Mouse (Mus musculus) hindbrain, embryonic 12.5 days (tissue): ENCODE data around the gene Dnttip1. TPM values are rescaled to one million over a fixed set of nuclear protein-coding genes. Genes with fewer than 3 reads are reported as not detected.

ENCODE experiments used
- ATAC-seq: fragments of 200-750 bp; cut with Nextera tagmentation; 2 replicates; pipeline ENCODE4 v1.8.0; 2017; ENCODE audit warnings: moderate TSS enrichment; ENCODE audit not compliant: low FRiP score
- H3K27ac ChIP-seq: fragments of 300-500 bp; sonication (generic); 2 replicates; pipeline ENCODE4 v1.5.1; 2016; ENCODE audit warnings: mild to moderate bottlenecking
- H3K27me3 ChIP-seq: fragments of 300-500 bp; sonication (generic); 2 replicates; pipeline ENCODE4 v1.6.1; 2016; ENCODE audit warnings: mild to moderate bottlenecking
- H3K36me3 ChIP-seq: fragments of 300-500 bp; sonication (generic); 2 replicates; pipeline ENCODE4 v1.6.1; 2016; ENCODE audit warnings: mild to moderate bottlenecking
- H3K4me1 ChIP-seq: fragments of 300-500 bp; sonication (generic); 2 replicates; pipeline ENCODE4 v1.6.1; 2016
- H3K4me2 ChIP-seq: fragments of 300-500 bp; sonication (generic); replicated peaks from 2 replicates; pipeline ENCODE4 v1.6.1; 2016; ENCODE audit warnings: mild to moderate bottlenecking
- H3K4me3 ChIP-seq: fragments of 300-500 bp; sonication (generic); 2 replicates; pipeline ENCODE4 v1.5.1; 2016; ENCODE audit warnings: mild to moderate bottlenecking
- H3K9ac ChIP-seq: fragments of 300-500 bp; sonication (generic); 2 replicates; pipeline ENCODE4 v1.6.1; 2016; ENCODE audit warnings: mild to moderate bottlenecking, moderate library complexity
- H3K9me3 ChIP-seq: fragments of 300-500 bp; sonication (generic); replicated peaks from 2 replicates; pipeline ENCODE4 v1.6.1; 2016; ENCODE audit warnings: mild to moderate bottlenecking
- WGBS: fragments of 180-500 bp; shearing (Covaris S2); methylation state at CpG from one replicate; pipeline ENCODE4 v1.1.7; 2016; 5-methylcytosine and 5-hydroxymethylcytosine counted together
- polyA plus RNA-seq: library from polyadenylated mRNA; unstranded; fragments of >200 nt; fragmentation: Nextera tagmentation; extraction: Ambion mirVana; gene quantifications from 2 replicates; pipeline ENCODE4 v1.2.1, GENCODE M21; 2016

Dnttip1 gene
- polyA plus RNA-seq, 1 experiment from 2014 or later = 89.7 TPM

DNA sequence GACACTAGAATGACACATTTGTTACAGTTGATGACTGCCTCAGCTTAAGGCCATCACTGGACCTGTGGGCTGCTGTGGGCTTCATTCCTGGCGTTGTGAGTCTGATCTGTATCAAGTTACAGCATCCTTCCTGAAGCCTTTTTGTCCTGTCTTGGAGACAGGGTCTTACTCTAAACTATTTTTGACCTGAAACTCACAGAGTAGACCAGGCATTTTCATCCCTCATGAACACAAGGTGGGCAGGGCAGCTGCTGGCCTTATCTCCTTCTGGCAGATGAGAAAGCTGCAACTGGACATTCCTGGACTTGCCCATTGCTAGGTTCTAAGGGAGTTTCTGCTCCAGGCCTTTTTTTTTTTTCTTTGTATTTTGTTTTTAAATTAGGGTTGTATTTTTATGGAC, 12.9 kb downstream of the Dnttip1 start:
- Histone ChIP-seq H3K9me3 (no peaks in the 10 kb centered on the region), H3K27me3 (no peaks in the 10 kb centered on the region), H3K9ac (no peak overlapping the region), H3K4me3 (no peak overlapping the region), H3K27ac (no peak overlapping the region), H3K36me3 (peaks cover 100% of the 10 kb centered on the region), H3K4me1 (no peaks in the 10 kb centered on the region), H3K4me2 (no peak overlapping the region)
- ATAC-seq = no peak
- 71% methylated on average over 1 of the region's 1 CpGs for WGBS

DNA sequence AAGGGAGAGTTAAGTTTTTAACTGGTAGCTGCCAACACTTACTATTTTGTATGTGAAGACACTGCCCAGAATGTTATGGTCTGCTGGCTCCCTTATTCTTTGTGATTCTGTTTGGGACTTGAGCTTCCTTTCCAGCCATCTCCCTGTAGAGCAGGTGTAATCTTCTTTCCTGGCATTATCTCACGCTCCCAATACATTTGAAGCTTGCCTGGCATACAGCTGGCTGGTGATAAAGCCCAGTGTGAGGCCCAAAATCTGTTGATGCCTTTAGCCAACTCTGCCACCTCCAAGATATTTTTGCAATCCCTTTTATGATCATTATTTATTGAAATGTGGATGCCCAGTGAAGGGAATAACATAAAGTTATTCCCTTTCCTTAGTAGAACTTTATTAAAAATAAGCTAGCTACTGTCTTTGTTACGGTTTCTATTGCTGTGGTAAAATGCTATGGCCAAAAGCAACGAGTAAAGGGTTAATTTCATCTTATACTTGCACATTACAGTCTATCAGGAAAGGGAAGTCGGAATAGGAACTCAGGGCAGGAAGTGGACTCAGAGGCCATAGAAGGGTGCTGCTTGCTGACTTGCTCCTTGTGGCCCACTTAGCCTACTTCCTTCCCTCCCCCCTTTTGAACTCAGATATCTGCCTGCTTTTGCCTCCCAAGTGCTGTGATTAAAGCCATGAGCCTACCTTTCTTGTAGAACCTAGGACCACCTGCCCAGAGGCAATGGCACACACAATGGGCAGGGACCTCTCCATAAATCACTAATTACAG, 14.5 kb downstream of the Dnttip1 start:
- Histone ChIP-seq H3K9me3 (no peaks in the 10 kb centered on the region), H3K27ac (no peak overlapping the region), H3K36me3 (peaks cover 92% of the 10 kb centered on the region), H3K9ac (no peak overlapping the region), H3K4me3 (no peak overlapping the region), H3K4me2 (no peak overlapping the region), H3K27me3 (no peaks in the 10 kb centered on the region), H3K4me1 (no peaks in the 10 kb centered on the region)
- ATAC-seq = no peak
- 90% methylated on average over 4 of the region's 4 CpGs for whole genome bisulfite sequencing

DNA sequence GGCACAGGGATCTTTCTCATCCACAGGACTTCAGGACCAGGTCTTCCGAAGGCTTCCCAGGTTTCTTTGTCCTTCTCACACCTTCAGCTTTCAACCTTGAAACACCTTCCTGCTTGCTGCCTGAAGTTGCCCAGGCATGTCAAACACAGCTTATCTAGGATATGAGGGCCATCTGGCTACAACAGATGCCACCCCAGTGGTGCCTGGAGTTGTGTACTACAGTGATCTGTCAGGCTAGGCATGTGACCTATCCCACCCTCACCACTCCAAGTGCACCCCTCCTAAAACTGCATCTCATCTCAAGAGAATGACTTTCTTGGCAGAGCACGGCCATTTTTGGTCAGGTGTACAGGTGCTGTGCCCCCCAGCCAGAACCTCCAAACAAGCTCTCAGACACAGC, 15.7 kb downstream of the Dnttip1 start:
- no peaks in the 10 kb centered on the region for H3K4me1 ChIP-seq
- no peak overlapping the region for H3K4me3 ChIP-seq
- no peak overlapping the region for H3K27ac ChIP-seq
- H3K36me3 ChIP-seq = peaks cover 92% of the 10 kb centered on the region
- H3K9me3 ChIP-seq = no peaks in the 10 kb centered on the region
- no peaks in the 10 kb centered on the region for H3K27me3 ChIP-seq
- no peak overlapping the region for H3K4me2 ChIP-seq
- WGBS = 92% methylated on average over 2 of the region's 2 CpGs
- H3K9ac ChIP-seq = no peak overlapping the region
- no peak for ATAC-seq

DNA sequence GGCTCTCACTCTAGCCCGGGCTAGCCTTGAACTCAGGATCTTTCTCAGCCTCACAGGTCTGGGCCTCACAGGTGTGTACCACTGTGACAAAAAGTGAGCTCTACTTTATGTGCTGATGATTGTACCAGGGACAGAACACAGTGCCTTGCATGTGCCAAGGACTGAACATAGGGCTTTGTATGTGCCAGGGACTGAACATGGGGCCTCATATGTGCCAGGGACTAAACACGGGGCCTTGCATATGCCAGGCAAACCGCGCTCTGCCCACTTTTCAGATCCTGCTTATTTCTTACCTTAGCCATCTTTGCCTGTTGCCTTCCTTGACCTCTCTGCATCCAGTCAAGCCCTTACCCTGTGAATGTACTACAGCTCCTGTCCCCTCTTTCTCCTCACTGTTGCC, 16.2 kb downstream of the Dnttip1 start:
- H3K9ac ChIP-seq = no peak overlapping the region
- H3K4me2 ChIP-seq = no peak overlapping the region
- no peak for ATAC-seq
- H3K4me1 ChIP-seq = no peaks in the 10 kb centered on the region
- H3K27me3 ChIP-seq = no peaks in the 10 kb centered on the region
- H3K27ac ChIP-seq = no peak overlapping the region
- 97% methylated on average over 4 of the region's 4 CpGs for WGBS
- no peaks in the 10 kb centered on the region for H3K9me3 ChIP-seq
- H3K36me3 ChIP-seq = peaks cover 91% of the 10 kb centered on the region
- no peak overlapping the region for H3K4me3 ChIP-seq

DNA sequence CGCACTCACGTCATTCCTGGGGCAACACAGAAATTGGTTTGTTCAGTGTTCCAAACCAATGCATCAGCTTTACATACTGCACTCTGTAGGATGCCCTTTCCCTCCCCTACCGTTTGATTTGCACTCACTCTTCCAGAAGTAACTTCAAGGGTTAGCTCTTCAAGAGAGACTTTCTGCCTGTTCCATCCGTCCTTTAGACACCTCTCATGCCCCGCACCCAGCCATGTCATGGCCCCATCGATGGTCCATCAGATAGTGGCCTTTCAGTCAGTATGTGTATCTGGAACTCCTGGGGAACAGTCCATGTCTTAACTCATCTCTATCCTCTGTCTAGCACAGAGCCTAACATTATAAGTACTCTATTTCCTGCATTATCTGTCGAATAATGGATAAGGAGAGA, 16.8 kb downstream of the Dnttip1 start:
- no peaks in the 10 kb centered on the region for H3K4me1 ChIP-seq
- H3K27me3 ChIP-seq = no peaks in the 10 kb centered on the region
- H3K36me3 ChIP-seq = peaks cover 91% of the 10 kb centered on the region
- H3K4me3 ChIP-seq = no peak overlapping the region
- H3K27ac ChIP-seq = no peak overlapping the region
- no peak overlapping the region for H3K9ac ChIP-seq
- WGBS = 92% methylated on average over 7 of the region's 7 CpGs
- no peaks in the 10 kb centered on the region for H3K9me3 ChIP-seq
- ATAC-seq = no peak
- no peak overlapping the region for H3K4me2 ChIP-seq

DNA sequence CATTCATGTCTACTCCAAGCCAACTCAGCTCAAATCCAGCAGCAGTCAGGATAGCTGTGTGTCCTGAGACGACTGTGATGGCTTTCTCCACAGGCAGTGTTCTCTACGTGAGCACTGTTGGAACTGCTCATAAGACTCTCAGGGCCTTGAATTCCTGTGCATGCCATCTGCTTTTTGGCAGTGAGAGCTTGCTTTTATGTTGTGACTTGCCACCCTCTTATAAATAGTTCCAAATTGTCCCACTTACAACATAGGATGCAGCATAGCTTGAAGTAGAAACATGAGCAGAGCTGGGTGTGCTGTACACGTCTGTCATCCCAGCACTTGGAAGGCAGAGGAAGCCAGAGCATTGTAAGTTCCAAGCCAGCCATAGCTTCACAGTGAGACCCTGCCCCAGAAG, 20.1 kb downstream of the Dnttip1 start:
- ATAC-seq = no peak
- no peak overlapping the region for H3K27ac ChIP-seq
- H3K36me3 ChIP-seq = peaks cover 68% of the 10 kb centered on the region
- no peaks in the 10 kb centered on the region for H3K9me3 ChIP-seq
- no peak overlapping the region for H3K4me3 ChIP-seq
- no peaks in the 10 kb centered on the region for H3K27me3 ChIP-seq
- no peak overlapping the region for H3K4me2 ChIP-seq
- H3K4me1 ChIP-seq = peaks cover 10% of the 10 kb centered on the region
- H3K9ac ChIP-seq = no peak overlapping the region
- 82% methylated on average over 3 of the region's 3 CpGs for whole genome bisulfite sequencing

DNA sequence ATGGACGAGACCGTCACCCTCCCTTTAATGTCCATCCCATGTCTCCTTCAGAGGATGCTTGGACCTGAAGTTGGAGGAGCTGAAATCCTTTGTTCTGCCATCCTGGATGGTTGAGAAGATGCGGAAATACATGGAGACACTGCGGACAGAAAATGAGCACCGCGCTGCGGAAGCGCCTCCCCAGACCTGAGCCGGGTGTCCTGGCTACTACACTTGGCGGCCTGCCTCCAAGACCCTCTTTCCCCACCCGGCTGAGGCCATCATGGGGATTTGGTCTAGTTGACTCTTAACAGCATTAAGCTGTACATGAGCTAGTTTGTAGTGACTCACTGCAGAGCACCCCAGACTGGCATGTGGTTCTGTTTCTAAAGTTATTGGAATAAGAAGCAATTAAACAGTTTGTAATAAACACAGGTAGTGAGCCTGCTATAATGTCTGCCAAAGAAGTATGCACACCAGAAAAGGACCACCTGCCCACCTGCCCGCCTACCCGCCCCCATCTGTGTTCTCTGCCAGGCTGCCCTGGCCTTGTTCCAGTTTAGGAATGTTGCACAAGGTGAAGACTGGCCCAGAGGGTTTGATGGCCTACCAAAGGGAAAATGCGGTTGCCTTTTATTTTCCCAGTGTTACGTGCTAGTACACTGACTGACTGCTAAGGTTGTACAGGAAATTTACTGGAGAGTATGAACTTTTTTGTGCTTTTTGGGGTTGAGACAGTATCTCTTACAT, 22.2 kb downstream of the Dnttip1 start:
- H3K4me1 ChIP-seq = peaks cover 25% of the 10 kb centered on the region
- H3K27ac ChIP-seq = no peak overlapping the region
- H3K9me3 ChIP-seq = no peaks in the 10 kb centered on the region
- no peak for ATAC-seq
- H3K4me2 ChIP-seq = no peak overlapping the region
- no peaks in the 10 kb centered on the region for H3K27me3 ChIP-seq
- no peak overlapping the region for H3K4me3 ChIP-seq
- no peak overlapping the region for H3K9ac ChIP-seq
- 94% methylated on average over 15 of the region's 15 CpGs for WGBS
- H3K36me3 ChIP-seq = peaks cover 56% of the 10 kb centered on the region

DNA sequence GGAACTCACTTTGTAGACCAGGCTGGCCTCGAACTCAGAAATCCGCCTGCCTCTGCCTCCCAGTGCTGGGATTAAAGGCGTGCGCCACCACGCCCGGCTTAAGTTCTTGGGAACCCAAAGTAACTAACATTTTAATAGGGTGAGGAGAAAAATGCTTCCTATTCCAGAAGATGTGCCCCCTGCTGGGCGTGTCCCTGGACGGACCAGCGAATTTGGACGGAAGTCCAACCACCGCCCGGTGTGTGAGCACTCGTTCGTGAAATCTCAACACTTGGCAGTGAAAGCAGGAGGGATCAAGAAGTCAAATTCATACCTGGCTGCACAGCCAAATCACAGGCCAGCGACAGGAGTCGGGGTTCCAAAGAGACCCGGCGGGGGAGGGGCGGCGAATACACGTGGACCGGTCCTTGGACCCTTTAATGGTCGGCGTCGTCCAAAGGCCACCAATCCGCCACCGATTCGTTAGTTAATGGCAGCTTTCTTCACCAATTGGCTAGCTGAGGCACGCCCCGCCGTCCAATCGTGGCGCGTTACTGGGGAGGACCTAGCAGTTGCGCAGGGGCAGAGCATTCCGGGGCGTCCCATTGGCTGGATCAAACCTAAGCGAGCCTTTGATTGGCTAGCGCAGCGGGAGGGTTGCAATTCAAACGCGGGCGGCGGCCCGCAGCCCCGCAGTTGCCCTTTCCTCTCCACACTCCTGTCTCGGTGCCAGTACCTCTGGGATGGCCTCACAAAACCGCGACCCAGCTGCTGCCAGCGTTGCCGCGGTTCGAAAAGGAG, 23.7 kb downstream of the Dnttip1 start, which contains the start of gene Ube2c:
Gene Ube2c, plus strand, starts transcription at position 641 of the 780 bp plus-strand sequence.
- Histone ChIP-seq H3K4me1 (peaks cover 25% of the 10 kb centered on the region), H3K27ac (no peak within 1 kb of the TSS), H3K4me3 (peak within 1 kb of the TSS; percentile 73), H3K4me2 (peak within 1 kb of the TSS; percentile 89), H3K9me3 (no peaks in the 10 kb centered on the region), H3K27me3 (no peaks in the 10 kb centered on the region), H3K36me3 (peaks cover 47% of the 10 kb centered on the region), H3K9ac (peak within 1 kb of the TSS; percentile 68)
- peak; percentile 99 for ATAC-seq
- 2% methylated on average over 53 of the region's 53 CpGs for WGBS

DNA sequence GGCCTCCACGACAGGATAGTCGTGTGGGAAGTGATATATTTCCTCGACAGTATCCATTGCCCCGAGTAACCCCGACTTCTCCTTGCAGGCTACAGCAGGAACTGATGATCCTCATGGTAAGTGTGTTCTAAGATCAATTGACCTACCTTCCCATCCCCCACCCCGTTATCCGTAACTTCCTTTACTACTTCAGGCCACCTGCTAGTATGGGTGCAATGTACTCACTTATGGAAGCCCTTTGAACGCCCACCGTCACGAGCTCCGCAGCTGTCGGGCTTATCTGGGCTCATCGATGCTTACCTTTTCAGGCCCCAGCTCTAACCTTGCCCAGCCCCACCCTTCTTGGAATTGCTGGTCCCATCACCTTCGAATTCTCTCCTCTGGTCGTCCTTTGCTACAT, 24.5 kb downstream of the Dnttip1 start:
- Histone ChIP-seq H3K27me3 (no peaks in the 10 kb centered on the region), H3K4me1 (peaks cover 25% of the 10 kb centered on the region), H3K9ac (peak overlapping the region; percentile 68), H3K9me3 (no peaks in the 10 kb centered on the region), H3K27ac (no peak overlapping the region), H3K4me2 (peak overlapping the region; percentile 89), H3K36me3 (peaks cover 40% of the 10 kb centered on the region), H3K4me3 (peak overlapping the region; percentile 73)
- 6% methylated on average over 15 of the region's 15 CpGs for WGBS
- ATAC-seq = no peak

DNA sequence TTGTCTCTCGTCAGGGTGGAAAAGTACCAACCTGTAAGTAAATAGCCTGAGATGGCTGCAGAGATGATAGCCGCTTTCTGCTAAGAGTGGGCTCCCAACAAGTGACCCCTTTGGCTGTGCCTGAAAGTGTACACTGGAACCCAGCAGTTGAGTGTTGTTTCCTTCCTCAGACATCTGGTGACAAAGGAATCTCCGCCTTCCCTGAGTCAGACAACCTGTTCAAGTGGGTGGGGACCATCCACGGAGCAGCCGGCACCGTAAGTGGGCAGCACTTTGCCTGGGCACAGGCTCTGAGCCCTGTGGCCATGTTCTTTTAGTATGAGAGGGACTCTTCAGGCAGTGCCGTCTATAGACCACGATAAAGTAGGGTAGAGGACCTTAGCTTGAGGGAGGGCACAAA, 25.3 kb downstream of the Dnttip1 start:
- H3K27me3 ChIP-seq = no peaks in the 10 kb centered on the region
- H3K4me1 ChIP-seq = peaks cover 25% of the 10 kb centered on the region
- peak overlapping the region; percentile 73 for H3K4me3 ChIP-seq
- H3K36me3 ChIP-seq = peaks cover 32% of the 10 kb centered on the region
- H3K9ac ChIP-seq = peak overlapping the region; percentile 68
- H3K4me2 ChIP-seq = peak overlapping the region; percentile 89
- no peaks in the 10 kb centered on the region for H3K9me3 ChIP-seq
- H3K27ac ChIP-seq = no peak overlapping the region
- no peak for ATAC-seq
- WGBS = 84% methylated on average over 8 of the region's 8 CpGs

DNA sequence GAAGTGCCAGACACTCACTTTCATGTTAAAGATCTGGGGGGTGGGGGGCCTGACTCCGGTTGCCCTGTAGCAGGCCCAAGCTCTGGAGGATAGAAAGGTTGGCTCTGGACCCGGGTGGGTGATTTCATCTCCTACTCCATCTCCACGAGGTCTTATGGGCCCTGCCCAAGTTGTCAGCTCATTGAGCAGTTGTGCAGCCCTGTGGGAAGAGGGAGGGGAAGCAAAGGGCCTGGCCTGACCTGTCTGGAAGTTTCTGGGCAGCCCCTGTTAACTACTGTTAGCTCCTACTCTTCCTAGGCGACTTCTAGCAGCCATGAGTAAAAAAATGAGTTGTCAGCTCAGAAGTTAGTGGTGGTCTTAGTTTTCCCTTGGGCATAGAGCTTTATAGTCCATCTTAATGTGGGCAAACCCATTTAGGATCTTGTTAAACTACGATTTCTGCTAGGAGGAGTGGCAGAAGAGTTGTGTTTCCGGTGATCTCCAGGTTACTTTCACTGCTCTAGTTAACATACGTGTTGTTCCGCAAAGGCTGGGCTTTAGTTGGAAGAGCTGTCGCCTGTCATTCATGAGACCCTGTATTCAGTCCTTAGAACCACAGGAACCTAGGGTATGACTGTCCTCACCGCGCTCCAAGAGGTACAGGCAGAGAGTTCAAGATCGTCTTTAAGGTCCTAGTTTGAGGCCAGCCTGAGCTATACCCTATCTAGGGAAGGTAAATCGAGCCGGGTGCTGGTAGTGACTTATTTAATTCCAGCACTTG, 27.6 kb downstream of the Dnttip1 start:
- Histone ChIP-seq H3K4me1 (peaks cover 25% of the 10 kb centered on the region), H3K4me2 (no peak overlapping the region), H3K36me3 (peaks cover 9% of the 10 kb centered on the region; the same call in 1 of the 2 replicates), H3K4me3 (no peak overlapping the region), H3K9me3 (no peaks in the 10 kb centered on the region), H3K27ac (no peak overlapping the region), H3K27me3 (no peaks in the 10 kb centered on the region), H3K9ac (no peak overlapping the region)
- 77% methylated on average over 14 of the region's 14 CpGs for WGBS
- ATAC-seq = no peak

DNA sequence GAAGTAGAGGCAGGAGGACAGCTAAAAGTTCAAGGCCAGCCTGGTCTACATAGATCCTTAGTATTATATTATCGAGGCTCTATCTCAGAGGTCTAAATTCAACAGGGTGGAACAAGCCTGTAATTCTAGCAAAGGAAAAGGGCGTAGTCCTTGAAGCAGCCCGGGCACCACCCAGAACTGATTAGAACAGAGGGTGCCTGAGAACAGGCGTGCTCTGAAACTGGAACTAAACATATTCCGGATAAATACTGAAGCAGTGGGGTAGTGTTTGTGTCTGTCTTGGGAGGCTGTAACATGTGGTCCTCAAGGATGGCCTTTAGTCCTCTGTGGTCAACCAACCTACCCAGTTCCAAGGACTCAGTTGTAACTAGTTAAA, 28.2 kb downstream of the Dnttip1 start:
- no peak for ATAC-seq
- no peak overlapping the region for H3K27ac ChIP-seq
- no peak overlapping the region for H3K4me2 ChIP-seq
- no peak overlapping the region for H3K4me3 ChIP-seq
- no peaks in the 10 kb centered on the region for H3K9me3 ChIP-seq
- WGBS = 85% methylated on average over 5 of the region's 5 CpGs
- H3K4me1 ChIP-seq = peaks cover 25% of the 10 kb centered on the region
- H3K36me3 ChIP-seq = peaks cover 9% of the 10 kb centered on the region; the same call in 1 of the 2 replicates
- H3K27me3 ChIP-seq = no peaks in the 10 kb centered on the region
- no peak overlapping the region for H3K9ac ChIP-seq
